Mouse (Mus musculus) stomach, postnatal 0 days (tissue): ENCODE measurements around the gene Gm10226.
"Not testable (repeated sequence)": the region's sequence is repeated elsewhere in the genome, so short reads cannot be mapped to it uniquely, and the experiment has no call there.

Experiments
- CTCF ChIP-seq: IDR thresholded peaks from 2 replicates; pipeline ENCODE4 v1.5.1; 2016; ENCODE audit warnings: antibody characterized with exemption, low read depth, mild to moderate bottlenecking, moderate library complexity
- EP300 ChIP-seq: optimal IDR thresholded peaks from 2 replicates; pipeline ENCODE3; 2016; ENCODE audit warnings: antibody characterized with exemption

- TF ChIP-seq CTCF, EP300: not testable (repeated sequence)
Observed at GRCm38 (mm10) chr17:21650364-21650907, 41.2 kb upstream of the Gm10226 start, which contains the start of gene Zfp983.
